Mouse (Mus musculus): ENCODE results near the gene Gm13420.

GRCm38 (mm10) chr2:29729500-29729899 lies 22.0 kb downstream of the Gm13420 start:
- no peak for TF ChIP-seq CTCF (IDR thresholded peaks at IDR 0.05; ENCODE audit: insufficient read depth, low read length)
- no peak for TF ChIP-seq POLR2A (IDR thresholded peaks at IDR 0.05; ENCODE audit: borderline replicate concordance, extremely low read depth, low read depth, low read length)

Data from lung, adult 2 months (tissue).